Mouse (Mus musculus) forebrain, embryonic 14.5 days (tissue): ENCODE measurements around the gene Gm10837. TPM values are rescaled to one million over a fixed set of nuclear protein-coding genes. Genes with fewer than 3 reads are reported as not detected.

Source experiments
- ATAC-seq: fragments of 200-750 bp; cut with Nextera tagmentation; 2 replicates; pipeline ENCODE4 v1.8.0; 2017; ENCODE audit warnings: mild to moderate bottlenecking, moderate library complexity
- DNase-seq: peaks from one replicate; pipeline ENCODE4 v3.0.0-alpha.2; 2015; ENCODE audit warnings: low spot score
- H3K27ac ChIP-seq: fragments of 300-500 bp; sonication (generic); 2 replicates; pipeline ENCODE4 v1.5.1; 2014; ENCODE audit warnings: low read depth, mild to moderate bottlenecking, control low read depth, low read length, moderate library complexity
- H3K27me3 ChIP-seq: fragments of 300-500 bp; sonication (generic); replicated peaks from 2 replicates; pipeline ENCODE4 v1.6.1; 2014; ENCODE audit warnings: low read length, control low read depth, mixed read lengths; ENCODE audit not compliant: control insufficient read depth, insufficient read depth
- H3K36me3 ChIP-seq: fragments of 300-500 bp; sonication (generic); 2 replicates; pipeline ENCODE4 v1.6.1; 2014; ENCODE audit warnings: low read length, control low read depth; ENCODE audit not compliant: control insufficient read depth, insufficient read depth
- H3K4me1 ChIP-seq: fragments of 300-500 bp; sonication (generic); 2 replicates; pipeline ENCODE4 v1.6.1; 2014; ENCODE audit warnings: antibody characterized with exemption, low read length, control low read depth; ENCODE audit not compliant: control insufficient read depth, insufficient read depth
- H3K4me2 ChIP-seq: fragments of 300-500 bp; sonication (generic); 2 replicates; pipeline ENCODE4 v1.6.1; 2014; ENCODE audit warnings: mild to moderate bottlenecking, control low read depth, low read length
- H3K4me3 ChIP-seq: fragments of 300-500 bp; sonication (generic); 2 replicates; pipeline ENCODE4 v1.5.1; 2014; ENCODE audit warnings: low read depth, low read length, control low read depth
- H3K9ac ChIP-seq: fragments of 300-500 bp; sonication (generic); 2 replicates; pipeline ENCODE4 v1.6.1; 2014; ENCODE audit warnings: mild to moderate bottlenecking, low read length, control low read depth, moderate library complexity
- H3K9me3 ChIP-seq: fragments of 300-500 bp; sonication (generic); replicated peaks from 2 replicates; pipeline ENCODE4 v1.6.1; 2016; ENCODE audit warnings: low read length, control low read depth, mixed read lengths; ENCODE audit not compliant: control insufficient read depth
- WGBS: fragments of 180-500 bp; shearing (Covaris S2); extraction: QIAGEN DNeasy Blood & Tissue Kit; methylation state at CpG from one replicate; pipeline ENCODE4 v1.1.7; 2014; 5-methylcytosine and 5-hydroxymethylcytosine counted together
- polyA plus RNA-seq: library from polyadenylated mRNA; unstranded; fragments of >200 nt; fragmentation: Nextera tagmentation; extraction: Ambion mirVana; gene quantifications from 2 replicates; pipeline ENCODE4 v1.2.1, GENCODE M21; 2014

Gm10837 gene
- polyA plus RNA-seq, 1 experiment from 2014 or later = 0.55 TPM

- Histone ChIP-seq H3K27ac (peak within 1 kb of the TSS; percentile 99), H3K4me3 (peak within 1 kb of the TSS; percentile 49), H3K36me3 (peaks cover 7% of the 10 kb centered on the region; the same call in 1 of the 2 replicates), H3K9me3 (no peaks in the 10 kb centered on the region), H3K4me1 (no peaks in the 10 kb centered on the region), H3K27me3 (peaks cover 16% of the 10 kb centered on the region; the same call in 1 of the 2 replicates), H3K9ac (peak within 1 kb of the TSS; percentile 85), H3K4me2 (peak within 1 kb of the TSS; percentile 73)
- DNase-seq = peak; percentile 84
- ATAC-seq = peak; percentile 74
- under 1% methylated on average over 30 of the region's 73 CpGs for WGBS
These were observed 15.4 kb upstream of the Gm10837 start, which contains the start of gene Zic2 for GRCm38 (mm10) chr14:122474891-122475556. TSS of gene Zic2 (plus strand) at chr14:122475435.

DNA sequence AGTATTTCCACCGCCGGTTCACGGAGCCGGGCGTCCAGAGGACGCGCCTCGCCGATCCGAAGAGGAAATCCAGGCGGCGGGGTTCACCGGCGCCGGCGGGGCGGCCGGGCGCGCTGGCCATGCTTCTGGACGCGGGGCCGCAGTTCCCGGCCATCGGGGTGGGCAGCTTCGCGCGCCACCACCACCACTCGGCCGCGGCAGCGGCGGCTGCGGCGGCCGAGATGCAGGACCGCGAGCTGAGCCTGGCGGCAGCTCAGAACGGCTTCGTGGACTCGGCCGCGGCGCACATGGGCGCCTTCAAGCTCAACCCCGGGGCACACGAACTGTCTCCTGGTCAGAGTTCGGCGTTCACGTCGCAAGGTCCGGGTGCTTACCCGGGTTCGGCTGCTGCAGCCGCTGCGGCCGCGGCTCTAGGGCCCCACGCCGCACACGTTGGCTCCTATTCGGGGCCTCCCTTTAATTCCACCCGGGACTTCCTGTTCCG lies 14.8 kb upstream of the Gm10837 start:
- ATAC-seq = peak; percentile 5; the same call in 1 of the 2 replicates
- peak; percentile 33 for DNase-seq

GRCm38 (mm10) chr14:122476041-122476821 lies 14.2 kb upstream of the Gm10837 start:
- peak overlapping the region; percentile 49 for H3K4me3 ChIP-seq
- peak; percentile 35 for DNase-seq
- peak overlapping the region; percentile 85 for H3K9ac ChIP-seq
- under 1% methylated on average over 56 of the region's 62 CpGs for WGBS
- peak overlapping the region; percentile 73 for H3K4me2 ChIP-seq
- H3K27ac ChIP-seq = peak overlapping the region; percentile 99
- H3K9me3 ChIP-seq = no peaks in the 10 kb centered on the region
- ATAC-seq = no peak
- H3K36me3 ChIP-seq = peaks cover 7% of the 10 kb centered on the region; the same call in 1 of the 2 replicates
- peaks cover 23% of the 10 kb centered on the region for H3K27me3 ChIP-seq
- H3K4me1 ChIP-seq = 0 out of 2 replicates have a peak, but pooled peaks cover 1% of the 10 kb centered on the region

More for the DNA sequence above, 14.8 kb upstream of the Gm10837 start:
- H3K4me1 ChIP-seq = no peaks in the 10 kb centered on the region
- H3K36me3 ChIP-seq = peaks cover 7% of the 10 kb centered on the region; the same call in 1 of the 2 replicates
- H3K4me2 ChIP-seq = peak overlapping the region; percentile 73
- peaks cover 21% of the 10 kb centered on the region for H3K27me3 ChIP-seq
- H3K9ac ChIP-seq = peak overlapping the region; percentile 85
- WGBS = under 1% methylated on average over 43 of the region's 65 CpGs
- peak overlapping the region; percentile 99 for H3K27ac ChIP-seq
- peak overlapping the region; percentile 49 for H3K4me3 ChIP-seq
- no peaks in the 10 kb centered on the region for H3K9me3 ChIP-seq

- Histone ChIP-seq H3K4me2 (peak overlapping the region; percentile 73), H3K36me3 (peaks cover 7% of the 10 kb centered on the region; the same call in 1 of the 2 replicates), H3K4me1 (peaks cover 3% of the 10 kb centered on the region; the same call in 1 of the 2 replicates), H3K9me3 (no peaks in the 10 kb centered on the region), H3K4me3 (peak overlapping the region; percentile 49), H3K27ac (peak overlapping the region; percentile 99), H3K9ac (peak overlapping the region; percentile 85), H3K27me3 (peaks cover 26% of the 10 kb centered on the region)
- no peak for ATAC-seq
- DNase-seq = peak; percentile 28
- under 1% methylated on average over 18 of the region's 18 CpGs for WGBS
These were observed 13.6 kb upstream of the Gm10837 start for GRCm38 (mm10) chr14:122476822-122477215.

GRCm38 (mm10) chr14:122477261-122477671 lies 13.1 kb upstream of the Gm10837 start:
- ATAC-seq (no peak), DNase-seq (peak; percentile 46)
- H3K9me3 ChIP-seq = no peaks in the 10 kb centered on the region
- peak overlapping the region; percentile 73 for H3K4me2 ChIP-seq
- H3K9ac ChIP-seq = peak overlapping the region; percentile 85
- H3K4me3 ChIP-seq = peak overlapping the region; percentile 49
- H3K36me3 ChIP-seq = peaks cover 7% of the 10 kb centered on the region; the same call in 1 of the 2 replicates
- H3K27ac ChIP-seq = peak overlapping the region; percentile 99
- H3K4me1 ChIP-seq = peaks cover 5% of the 10 kb centered on the region; the same call in 1 of the 2 replicates
- peaks cover 29% of the 10 kb centered on the region for H3K27me3 ChIP-seq
- WGBS = 1% methylated on average over 20 of the region's 20 CpGs

DNA sequence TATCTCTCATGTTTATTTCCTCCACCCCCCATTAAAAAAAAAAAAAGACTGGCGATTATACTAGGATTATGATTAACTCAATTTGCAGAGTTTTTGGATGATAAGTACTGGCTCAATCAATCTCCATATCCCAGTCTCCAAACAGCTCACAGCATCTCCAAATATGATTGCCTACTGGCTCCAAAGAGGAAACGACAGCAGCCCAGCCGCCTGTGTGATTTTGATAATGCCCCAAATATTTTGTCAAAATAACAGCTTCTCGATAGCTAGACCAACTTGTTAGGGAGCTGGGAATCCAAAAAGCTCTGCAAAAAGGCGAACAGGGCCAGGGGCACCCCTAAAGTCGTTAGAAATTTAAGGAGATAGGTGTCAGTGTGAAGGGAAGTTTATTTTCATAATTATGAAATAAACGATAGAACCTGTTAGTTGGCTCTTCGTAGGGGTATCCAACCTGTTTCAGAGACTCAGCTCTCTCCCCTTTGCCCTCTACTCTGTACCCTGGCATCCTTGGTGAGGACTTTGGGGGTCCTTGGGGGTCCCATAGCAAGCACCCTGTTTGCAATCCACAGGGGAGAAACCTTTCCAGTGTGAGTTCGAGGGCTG lies 12.3 kb upstream of the Gm10837 start:
- peak overlapping the region; percentile 49 for H3K4me3 ChIP-seq
- H3K4me2 ChIP-seq = peak overlapping the region; percentile 73
- H3K9ac ChIP-seq = peak overlapping the region; percentile 85
- H3K27me3 ChIP-seq = peaks cover 29% of the 10 kb centered on the region
- H3K4me1 ChIP-seq = peaks cover 5% of the 10 kb centered on the region; the same call in 1 of the 2 replicates
- ATAC-seq (no peak), DNase-seq (peak; percentile 43)
- H3K36me3 ChIP-seq = peaks cover 7% of the 10 kb centered on the region; the same call in 1 of the 2 replicates
- WGBS = 3% methylated on average over 9 of the region's 9 CpGs
- peak overlapping the region; percentile 99 for H3K27ac ChIP-seq
- no peaks in the 10 kb centered on the region for H3K9me3 ChIP-seq

GRCm38 (mm10) chr14:122478574-122479011 lies 11.8 kb upstream of the Gm10837 start:
- peaks cover 31% of the 10 kb centered on the region for H3K27me3 ChIP-seq
- no peak for ATAC-seq

GRCm38 (mm10) chr14:122479461-122480109 lies 10.8 kb upstream of the Gm10837 start:
- H3K9ac ChIP-seq = peak overlapping the region; percentile 85
- H3K9me3 ChIP-seq = no peaks in the 10 kb centered on the region
- peaks cover 38% of the 10 kb centered on the region for H3K27me3 ChIP-seq
- H3K36me3 ChIP-seq = peaks cover 7% of the 10 kb centered on the region; the same call in 1 of the 2 replicates
- H3K4me2 ChIP-seq = peak overlapping the region; percentile 73
- WGBS = 11% methylated on average over 17 of the region's 17 CpGs
- peak overlapping the region; percentile 50; the same call in 1 of the 2 replicates for H3K27ac ChIP-seq
- H3K4me3 ChIP-seq = peak overlapping the region; percentile 49
- DNase-seq = peak; percentile 45
- H3K4me1 ChIP-seq = peaks cover 9% of the 10 kb centered on the region; the same call in 1 of the 2 replicates
- no peak for ATAC-seq

More at GRCm38 (mm10) chr14:122478574-122479011, 11.8 kb upstream of the Gm10837 start:
- H3K27ac ChIP-seq = peak overlapping the region; percentile 99
- peak; percentile 53 for DNase-seq
- peak overlapping the region; percentile 49 for H3K4me3 ChIP-seq
- peaks cover 7% of the 10 kb centered on the region; the same call in 1 of the 2 replicates for H3K36me3 ChIP-seq
- under 1% methylated on average over 20 of the region's 22 CpGs for WGBS
- peak overlapping the region; percentile 85 for H3K9ac ChIP-seq
- no peaks in the 10 kb centered on the region for H3K9me3 ChIP-seq
- H3K4me2 ChIP-seq = peak overlapping the region; percentile 73
- peaks cover 8% of the 10 kb centered on the region; the same call in 1 of the 2 replicates for H3K4me1 ChIP-seq
